Mouse (Mus musculus) gonadal fat pad, adult 2 months (tissue): ENCODE results near the gene Crabp2. TPM values are rescaled to one million over a fixed set of nuclear protein-coding genes. Genes with fewer than 3 reads are reported as not detected.
"Not testable (repeated sequence)": the region's sequence is repeated elsewhere in the genome, so short reads cannot be mapped to it uniquely, and the experiment has no call there.

Source experiments
- DNase-seq: peaks from one replicate; pipeline ENCODE4 v3.0.0-alpha.2; 2012; ENCODE audit warnings: low read depth
- polyA plus RNA-seq: library from polyadenylated mRNA; depleted of rRNA; stranded (reverse); fragments of >200 nt; gene quantifications from 2 replicates; pipeline ENCODE4 v1.2.3, GENCODE M21; 2012; rRNA removed

The Crabp2 gene
- polyA plus RNA-seq, result 5.6 and 12.0 TPM in 2 replicates

DNA sequence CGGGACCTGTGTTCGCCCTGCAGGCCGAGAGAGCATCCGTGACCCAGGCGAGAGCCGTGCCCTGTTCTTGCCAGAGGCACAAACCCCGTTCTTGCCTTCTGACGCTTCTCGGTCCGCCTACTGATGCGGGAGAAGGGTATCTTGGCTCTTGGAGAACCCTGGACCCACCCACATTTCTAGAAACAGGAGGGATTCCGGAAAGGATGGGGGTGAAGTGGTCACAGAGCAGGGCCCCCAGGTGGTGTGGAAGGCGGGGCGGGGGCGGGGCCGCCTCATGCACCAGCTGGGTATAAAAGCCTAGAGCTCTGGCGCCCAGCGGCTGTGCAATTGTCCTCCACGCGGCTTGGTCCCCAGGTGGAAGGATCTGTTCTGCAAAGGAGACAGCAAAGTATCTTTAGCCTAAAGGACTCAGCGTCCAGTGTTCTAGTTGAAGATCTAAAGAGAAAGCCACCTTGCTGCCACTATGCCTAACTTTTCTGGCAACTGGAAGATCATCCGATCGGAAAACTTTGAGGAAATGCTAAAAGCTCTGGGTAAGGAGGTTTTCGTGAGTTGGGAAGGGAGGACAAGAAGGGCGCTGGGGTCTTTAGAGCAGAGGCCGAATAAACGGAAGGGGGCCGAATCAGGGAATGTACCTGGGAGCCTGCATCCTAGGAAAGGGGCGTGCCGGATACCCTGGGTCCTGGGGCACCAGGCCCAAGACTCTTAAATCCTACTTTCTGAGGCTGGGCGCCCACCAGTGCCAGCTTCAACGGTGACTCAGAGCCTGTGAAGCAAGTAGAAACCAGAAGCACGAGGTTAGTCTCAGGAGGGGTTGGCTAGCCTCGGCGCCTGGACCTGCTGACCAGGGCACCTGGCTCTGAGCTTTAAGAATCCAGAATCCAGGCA lies at the start of gene Crabp2:
Gene Crabp2, plus strand, starts transcription at position 289 of the 888 bp plus-strand sequence.
- no peak for DNase-seq

DNA sequence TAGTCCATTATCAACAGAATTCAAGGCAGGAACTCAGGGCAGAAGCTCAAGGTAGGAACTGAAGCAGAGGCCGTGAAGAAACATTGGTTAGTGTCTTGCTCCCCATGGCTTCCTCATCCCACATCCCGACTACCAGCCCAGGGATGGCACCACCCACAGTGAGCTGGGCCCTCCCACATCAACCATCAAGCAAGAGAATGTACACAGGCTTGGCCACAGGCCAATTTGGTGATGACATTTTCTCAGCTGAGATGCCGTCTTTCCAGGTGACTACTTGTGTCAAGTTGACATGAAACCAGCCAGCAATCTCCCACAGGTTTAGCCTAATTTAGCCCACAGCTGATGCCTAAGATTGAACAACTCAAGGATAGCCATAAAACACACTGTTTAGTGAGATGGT lies 49.2 kb upstream of the Crabp2 start:
- no peak for DNase-seq

- DNase-seq, result no peak
Observed at GRCm38 (mm10) chr3:87899776-87900175, 48.7 kb upstream of the Crabp2 start.

DNA sequence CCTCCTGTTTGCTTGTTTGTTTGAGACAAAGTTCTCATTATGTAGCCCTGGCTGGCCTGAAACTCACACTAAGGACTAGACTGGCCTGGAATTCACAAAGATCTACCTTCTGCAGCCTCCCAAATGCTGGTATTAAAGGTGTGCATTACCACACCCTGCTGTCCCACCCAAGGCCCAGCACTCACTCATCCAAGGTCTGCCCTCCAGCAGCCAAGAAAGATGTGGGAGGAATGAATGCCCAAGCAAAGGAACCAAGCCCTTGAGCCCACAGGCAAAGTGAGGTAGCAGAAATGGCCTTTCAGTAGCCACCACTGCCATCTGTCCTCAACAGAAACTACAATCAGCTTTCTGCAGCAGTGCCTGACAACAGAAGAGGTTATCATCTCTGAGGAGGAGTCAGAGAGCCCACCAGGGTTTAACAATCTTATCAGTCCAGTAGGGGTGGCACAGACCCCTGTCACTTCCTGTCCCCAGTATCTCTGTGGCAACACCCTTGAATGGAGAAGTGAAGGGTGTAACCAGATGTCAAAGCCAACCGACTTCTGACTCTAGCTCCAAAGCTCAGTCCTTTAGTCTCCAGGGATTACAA lies 47.3 kb upstream of the Crabp2 start:
- no peak for DNase-seq

GRCm38 (mm10) chr3:87901959-87902358 lies 46.5 kb upstream of the Crabp2 start:
- DNase-seq, result not testable (repeated sequence)

DNA sequence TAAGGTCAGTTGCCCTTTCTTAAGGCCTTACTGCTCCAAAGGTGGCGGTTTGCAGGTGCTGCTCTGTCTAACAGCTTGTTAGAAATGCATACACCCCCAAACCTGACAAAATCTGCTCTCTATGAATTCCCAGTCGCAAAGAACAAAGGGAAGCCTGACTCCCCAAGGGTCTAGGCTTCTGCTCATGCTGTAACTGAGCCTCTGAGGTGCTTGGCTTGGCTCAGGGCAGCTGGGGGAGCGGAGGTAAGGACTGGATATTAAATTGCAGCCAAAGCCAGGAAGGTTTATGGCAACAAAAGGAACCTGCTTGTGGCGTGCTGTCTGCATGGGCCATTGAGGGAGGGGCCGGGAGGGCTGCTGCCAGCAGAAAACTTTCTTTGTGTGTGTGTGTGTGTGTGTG lies 44.6 kb upstream of the Crabp2 start:
- no peak for DNase-seq

- no peak for DNase-seq
Observed at GRCm38 (mm10) chr3:87905880-87906485, 42.5 kb upstream of the Crabp2 start, which contains the start of gene Hdgf. Gene Hdgf (plus strand): TSS chr3:87906321.

- DNase-seq, result no peak
Observed at GRCm38 (mm10) chr3:87906601-87906980, 41.9 kb upstream of the Crabp2 start.

- DNase-seq, result no peak
Observed at GRCm38 (mm10) chr3:87906981-87907857, 41.2 kb upstream of the Crabp2 start.

DNA sequence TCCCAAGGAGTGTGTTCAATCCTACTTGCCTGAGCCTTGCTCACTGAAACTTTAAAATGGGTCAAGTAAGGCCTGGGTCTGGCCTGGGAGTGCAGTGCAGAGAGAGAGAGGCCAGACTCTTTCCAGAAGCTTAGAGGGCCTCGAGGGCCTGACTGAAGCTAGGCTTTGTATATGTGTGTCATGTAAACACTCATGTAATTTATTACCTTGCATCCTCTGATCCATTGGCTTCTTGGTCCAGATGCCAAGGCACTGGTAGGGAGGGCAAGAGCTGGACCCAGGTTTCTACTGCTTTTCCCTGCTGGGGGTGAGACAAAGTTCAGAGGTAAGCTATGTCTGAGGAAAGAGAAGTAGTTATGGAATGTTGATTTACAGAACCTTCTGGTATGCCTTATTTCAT lies 40.6 kb upstream of the Crabp2 start:
- no peak for DNase-seq

DNA sequence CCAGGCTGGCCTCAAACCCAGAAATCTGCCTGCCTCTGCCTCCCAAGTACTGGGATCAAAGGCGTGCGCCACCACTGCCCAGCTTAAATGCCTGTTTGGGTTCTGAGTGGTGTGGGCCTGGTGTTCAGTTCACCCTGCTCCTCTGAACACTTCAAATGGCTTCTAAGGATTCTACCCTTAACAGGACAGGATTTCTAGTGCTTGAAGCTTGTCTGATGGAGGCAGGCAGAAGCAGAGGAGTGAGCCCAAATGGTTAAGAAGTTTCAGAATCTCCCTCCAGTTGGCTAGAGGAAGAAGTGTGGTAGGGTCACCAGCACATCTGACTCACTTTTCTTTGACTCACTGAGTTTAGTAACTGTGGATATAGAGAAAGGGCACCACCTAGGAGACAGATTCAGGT lies 39.1 kb upstream of the Crabp2 start:
- no peak for DNase-seq

DNA sequence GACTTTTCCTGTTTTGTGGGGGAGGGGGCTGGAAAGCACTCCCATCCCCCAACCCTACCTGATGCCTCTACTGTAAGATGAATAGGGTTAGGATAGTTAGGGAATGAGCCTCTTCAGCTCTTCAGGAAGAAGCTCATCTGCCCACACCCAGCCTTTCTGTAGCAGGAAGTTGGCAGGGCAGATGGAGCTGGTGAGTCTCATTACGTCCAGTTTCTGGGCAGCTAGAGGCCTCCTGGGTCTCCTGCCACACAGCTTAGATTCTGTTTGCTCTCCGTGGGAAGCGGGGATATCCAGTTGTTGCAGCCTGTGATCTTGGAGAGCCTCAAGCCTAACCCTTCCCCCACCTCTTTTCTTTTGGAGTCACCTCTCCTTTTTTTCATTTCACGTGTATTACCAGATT lies 38.6 kb upstream of the Crabp2 start:
- DNase-seq, result no peak

DNA sequence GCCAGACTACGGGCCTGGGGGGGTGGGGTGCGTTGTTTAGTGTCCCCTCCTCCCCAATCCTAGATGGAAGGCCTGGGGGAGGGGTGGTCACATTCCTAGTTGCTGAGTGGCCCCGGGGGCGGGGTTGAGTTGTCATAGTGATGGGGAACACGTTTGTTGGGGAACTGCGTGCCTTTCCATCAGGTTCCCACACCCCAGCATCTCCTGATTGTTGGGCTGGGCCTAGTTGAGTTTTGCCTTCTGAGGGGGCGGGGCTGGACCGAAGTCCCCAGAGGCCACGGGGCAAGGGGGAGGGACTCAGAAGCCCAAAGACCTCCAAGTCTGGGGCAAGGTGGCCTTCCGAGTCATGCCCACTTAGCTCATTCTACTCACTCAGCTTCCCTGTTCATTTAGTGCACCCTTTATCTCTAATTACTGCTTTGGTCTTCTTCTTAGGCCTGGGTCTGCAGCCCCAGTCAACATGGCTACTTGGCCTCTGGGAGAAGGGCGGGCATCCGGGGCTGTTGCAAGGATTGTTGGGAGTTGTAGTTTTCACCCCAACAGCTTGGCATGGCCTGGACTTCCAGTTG lies 37.8 kb upstream of the Crabp2 start:
- no peak for DNase-seq

DNA sequence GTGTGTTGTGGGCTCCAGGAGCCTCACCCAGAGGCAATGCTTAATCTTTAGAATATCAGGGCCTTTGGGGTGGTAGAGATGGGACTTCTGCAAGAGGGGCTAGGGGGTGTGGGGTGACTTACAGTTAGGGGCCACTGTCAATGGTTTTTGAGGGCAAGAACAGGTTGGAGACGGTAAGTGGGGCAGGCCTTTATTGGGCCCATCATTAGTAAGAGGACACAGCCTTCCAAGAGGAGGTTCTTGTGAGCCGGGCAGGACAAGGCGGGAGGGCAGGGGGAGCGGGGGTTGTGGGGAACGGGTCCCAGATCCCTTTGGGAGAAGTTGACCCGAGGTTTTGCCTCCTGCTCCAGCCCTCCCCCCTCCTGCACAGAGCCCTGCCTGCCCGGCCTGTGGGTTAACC lies 35.0 kb upstream of the Crabp2 start:
- DNase-seq, result no peak

- DNase-seq, result no peak
Observed at GRCm38 (mm10) chr3:87913891-87914290, 34.6 kb upstream of the Crabp2 start.

DNA sequence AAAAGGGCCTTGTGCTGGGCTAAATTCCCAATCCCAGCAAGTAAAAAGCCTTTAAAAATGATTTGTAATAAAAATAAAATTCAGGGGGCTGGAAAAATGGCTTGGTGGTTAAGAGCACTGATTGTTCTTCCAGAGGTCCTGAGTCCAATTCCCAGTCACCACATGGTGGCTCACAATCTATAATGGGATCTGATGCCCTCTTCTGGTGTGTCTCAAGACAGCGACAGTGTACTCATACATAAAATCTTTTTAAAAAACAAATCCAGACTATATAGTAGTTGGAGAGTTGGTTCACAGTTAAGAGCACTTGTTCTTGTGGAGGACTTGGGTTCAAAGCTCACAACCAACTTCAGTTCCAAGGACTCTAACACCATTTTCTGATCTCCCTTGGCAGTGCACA lies 31.5 kb upstream of the Crabp2 start:
- no peak for DNase-seq

- DNase-seq, result no peak
Observed at GRCm38 (mm10) chr3:87918551-87918950, 29.9 kb upstream of the Crabp2 start.

- DNase-seq, result no peak
Observed at GRCm38 (mm10) chr3:87919336-87920108, 28.9 kb upstream of the Crabp2 start, which contains the start of gene Mrpl24. Gene Mrpl24 (plus strand): TSS chr3:87919506.

- no peak for DNase-seq
Observed at GRCm38 (mm10) chr3:87920270-87920943, 28.1 kb upstream of the Crabp2 start.

DNA sequence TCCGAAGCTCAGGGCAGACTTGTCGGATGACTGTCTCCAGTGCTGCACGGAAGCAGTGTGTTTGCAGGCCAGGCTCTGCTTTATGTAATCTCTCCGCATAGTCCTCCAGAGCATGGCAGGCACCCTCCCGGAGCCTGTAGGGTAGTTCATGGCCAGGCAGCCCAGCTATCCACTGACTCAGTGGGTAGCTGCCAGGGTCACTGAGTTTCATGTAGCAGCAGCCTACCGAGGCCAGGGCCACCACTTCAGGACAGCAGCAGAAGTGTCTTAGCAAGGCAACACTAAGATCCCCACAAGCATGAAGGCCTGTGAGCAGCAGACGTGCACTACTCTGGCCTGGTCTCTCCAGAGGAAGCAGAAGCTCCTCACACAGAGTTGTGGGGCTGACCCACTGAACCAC lies 23.5 kb upstream of the Crabp2 start:
- DNase-seq, result no peak
